Mouse (Mus musculus) left cerebral cortex, postnatal 4 days (tissue): Measurements from ENCODE around the gene Plxnb1. TPM values are rescaled to one million over a fixed set of nuclear protein-coding genes. Genes with fewer than 3 reads are reported as not detected.

Source experiments
- DNase-seq: peaks from one replicate; pipeline ENCODE4 v3.0.0-alpha.2; 2022
- intact Hi-C: fragments of 180-260 bp; cut with DNase I; formaldehyde crosslinking; loops from one replicate; pipeline ENCODE4 v1.15.1; 2025
- total RNA-seq, 2 experiments: library from RNA; stranded (reverse); gene quantifications; 2 replicates each; pipeline ENCODE4 v1.2.3; 2021

Gene Plxnb1
- total RNA-seq, 2 experiments from 2014 or later, result 90.0 to 105 TPM

DNA sequence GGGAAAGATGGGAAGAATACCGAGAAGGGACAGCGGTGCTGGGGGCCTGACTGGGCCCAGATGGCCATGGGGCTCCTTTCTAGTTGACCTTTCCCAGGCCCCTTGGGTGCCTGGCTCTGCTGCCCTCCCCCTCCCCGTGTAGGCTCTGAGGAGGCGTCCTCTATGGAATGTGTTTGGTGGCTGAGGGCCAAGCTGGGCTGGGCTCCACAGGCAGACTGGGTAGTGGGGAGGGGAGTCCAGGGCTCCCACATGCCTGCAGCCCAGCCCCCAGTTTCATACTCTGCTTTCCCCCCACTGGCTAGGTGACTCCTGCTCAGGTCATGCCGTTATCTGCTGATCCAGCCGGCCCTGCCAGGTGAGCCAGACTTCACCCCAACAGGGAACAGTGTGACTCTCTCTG, 3.8 kb downstream of the Plxnb1 start:
- peak; percentile 66 for DNase-seq

DNA sequence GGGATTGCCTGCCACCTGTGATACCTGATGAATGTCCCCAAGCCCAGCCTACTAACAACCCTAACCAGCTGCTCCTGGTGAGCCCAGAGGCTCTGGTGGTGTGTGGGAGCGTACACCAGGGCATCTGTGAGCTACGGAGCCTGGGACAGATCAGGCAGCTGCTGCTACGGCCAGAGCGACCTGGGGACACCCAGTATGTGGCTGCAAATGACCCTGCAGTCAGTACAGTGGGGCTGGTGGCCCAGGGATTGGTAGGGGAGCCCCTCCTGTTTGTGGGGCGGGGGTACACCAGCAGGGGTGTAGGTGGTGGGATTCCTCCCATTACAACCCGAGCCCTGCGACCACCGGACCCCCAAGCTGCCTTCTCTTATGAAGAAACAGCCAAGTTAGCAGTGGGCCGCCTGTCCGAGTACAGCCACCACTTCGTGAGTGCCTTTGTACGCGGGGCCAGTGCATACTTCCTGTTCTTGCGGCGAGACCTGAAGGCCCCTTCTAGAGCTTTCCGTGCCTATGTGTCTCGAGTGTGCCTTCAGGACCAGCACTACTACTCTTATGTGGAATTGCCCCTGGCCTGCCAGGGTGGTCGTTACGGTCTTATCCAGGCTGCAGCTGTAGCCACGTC, 5.2 kb downstream of the Plxnb1 start:
- DNase-seq, result no peak

More for the DNA sequence above, 3.8 kb downstream of the Plxnb1 start:
- intact Hi-C loops, result no loop called here

DNA sequence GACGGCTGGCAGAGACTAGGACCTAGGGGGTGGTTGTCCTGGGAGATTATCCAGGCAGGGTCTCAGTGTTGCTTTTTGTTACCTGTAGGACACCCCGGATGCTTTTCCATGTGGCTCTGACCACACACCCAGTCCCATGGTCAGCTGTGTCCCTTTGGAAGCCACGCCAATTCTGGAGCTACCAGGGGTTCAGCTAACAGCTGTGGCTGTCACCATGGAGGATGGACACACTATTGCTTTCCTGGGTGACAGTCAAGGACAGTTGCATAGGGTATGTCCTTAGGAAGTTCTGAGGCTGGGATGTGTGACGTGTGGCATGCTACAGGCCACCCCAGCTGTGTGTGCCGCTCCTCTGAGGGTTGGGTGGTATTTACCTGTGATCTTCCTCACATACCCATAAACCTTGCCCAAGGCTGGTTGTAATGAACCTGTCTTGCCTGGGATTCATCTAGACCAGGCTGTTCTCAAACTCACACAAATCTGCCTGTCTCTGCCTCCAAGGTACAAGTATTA, 6.8 kb downstream of the Plxnb1 start:
- intact Hi-C loops, result no loop called here
- no peak for DNase-seq

More for the DNA sequence above, 5.2 kb downstream of the Plxnb1 start:
- intact Hi-C loops, result no loop called here

DNA sequence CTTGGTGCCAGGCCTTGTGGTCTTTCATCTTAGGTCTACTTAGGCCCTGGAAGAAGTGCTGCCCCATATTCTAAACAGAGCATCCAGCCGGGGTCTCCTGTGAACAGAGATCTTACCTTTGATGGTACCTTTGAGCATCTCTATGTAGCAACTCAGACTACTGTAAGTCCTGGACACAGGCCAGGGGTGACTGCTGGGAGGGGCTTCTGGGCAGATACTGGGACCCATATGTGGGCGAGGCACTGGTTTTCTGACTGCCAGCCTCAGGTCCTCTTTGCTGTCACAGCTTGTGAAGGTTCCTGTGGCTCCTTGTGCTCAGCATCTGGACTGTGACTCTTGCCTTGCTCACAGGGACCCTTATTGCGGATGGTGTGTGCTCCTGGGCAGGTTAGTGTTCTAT, 7.4 kb downstream of the Plxnb1 start:
- no peak for DNase-seq
- intact Hi-C loops, result no loop called here

DNA sequence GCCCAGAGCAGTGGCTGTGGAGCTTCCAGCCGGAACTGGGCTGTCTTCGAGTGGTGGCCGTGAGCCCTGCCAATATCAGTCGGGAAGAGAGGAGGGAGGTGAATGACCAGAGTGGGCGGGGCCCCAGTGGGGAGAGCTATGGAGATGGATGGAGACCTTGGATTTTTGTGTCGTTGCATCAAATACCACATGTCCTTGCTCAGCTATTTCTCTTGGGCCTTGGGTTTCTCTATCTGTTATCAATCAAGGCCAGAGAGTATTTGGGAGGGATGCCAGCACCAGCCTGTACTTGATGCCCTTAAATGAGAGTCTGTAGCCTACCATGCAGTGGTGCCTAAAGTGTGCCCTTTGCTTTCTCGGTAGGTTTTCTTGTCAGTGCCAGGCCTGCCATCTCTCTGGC, 8.1 kb downstream of the Plxnb1 start:
- intact Hi-C loops, result no loop called here
- DNase-seq, result no peak

DNA sequence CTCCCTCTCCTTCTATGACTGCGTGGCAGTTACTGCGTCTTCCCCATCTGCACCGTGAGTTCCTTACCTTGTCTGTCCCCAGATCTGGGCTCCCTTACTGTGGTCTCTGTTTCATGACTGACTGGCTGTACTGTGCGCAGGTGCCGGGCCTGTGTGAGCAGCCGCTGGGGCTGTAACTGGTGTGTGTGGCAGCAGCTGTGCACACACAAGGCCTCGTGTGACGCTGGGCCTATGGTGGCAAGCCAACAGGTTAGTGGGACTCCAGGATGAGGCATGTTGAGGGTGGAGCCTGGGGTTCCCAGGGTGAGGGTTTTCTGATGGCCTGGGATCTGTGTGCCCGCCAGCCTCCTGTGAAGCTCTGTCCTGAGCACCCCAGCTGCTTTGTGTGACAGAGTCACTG, 8.9 kb downstream of the Plxnb1 start:
- intact Hi-C loops, result no loop called here
- no peak for DNase-seq

DNA sequence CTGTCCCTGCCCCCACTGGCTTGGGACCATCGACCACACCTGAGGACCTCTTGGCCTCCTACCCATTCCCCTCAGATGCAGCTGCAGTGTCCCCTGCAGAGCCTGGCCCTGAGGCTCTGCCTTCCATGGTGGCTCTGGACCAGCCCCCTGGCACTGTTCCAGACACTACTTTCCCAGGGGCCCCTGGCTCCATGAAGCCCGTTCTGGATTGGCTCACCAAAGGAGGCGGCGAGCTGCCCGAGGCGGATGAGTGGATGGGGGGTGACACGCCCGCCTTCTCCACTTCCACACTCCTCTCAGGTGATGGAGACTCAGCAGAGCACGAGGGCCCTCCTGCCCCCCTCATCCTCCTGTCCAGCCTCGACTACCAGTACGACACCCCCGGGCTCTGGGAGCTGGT, 9.8 kb downstream of the Plxnb1 start:
- intact Hi-C loops, result no loop called here
- peak; percentile 66 for DNase-seq

DNA sequence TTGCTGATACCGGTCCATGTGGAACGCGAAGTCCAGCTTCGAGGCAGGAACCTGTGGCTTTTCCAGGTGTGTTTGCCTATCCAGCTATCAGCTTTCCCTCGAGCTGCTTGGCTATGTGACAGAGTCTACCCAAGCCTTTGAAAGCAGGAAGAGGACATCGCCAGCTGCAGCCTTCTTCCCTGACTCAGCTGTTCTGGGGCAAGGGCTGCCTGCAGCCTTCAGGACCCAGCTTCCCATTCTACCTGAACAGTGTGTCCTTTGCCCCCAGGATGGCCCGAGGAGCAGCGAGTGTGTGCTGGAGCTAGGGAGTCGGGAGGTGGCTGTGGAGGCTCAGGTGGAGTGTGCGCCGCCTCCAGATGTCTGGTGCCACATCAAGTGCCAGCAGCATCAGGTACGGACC, 10.5 kb downstream of the Plxnb1 start:
- DNase-seq, result no peak
- intact Hi-C loops, result no loop called here

DNA sequence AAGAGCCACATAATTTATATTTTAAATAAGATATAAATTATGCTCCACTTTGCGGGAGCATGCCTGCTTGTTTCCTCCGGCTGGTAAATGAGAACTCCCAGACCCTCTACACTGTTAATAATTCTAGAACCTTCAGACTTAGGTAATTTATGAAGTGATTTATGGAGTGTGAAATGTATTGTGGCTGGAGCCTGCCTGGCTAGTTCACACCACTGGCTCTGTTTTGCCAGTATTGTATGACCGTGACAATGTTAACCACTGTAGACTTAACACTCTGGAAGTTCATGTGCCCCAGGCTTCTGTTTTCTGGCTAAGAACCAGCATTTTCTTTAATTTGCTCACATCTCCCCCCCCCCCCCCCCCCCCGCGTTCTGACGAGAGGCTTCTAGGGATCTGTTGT, 12.2 kb downstream of the Plxnb1 start:
- no peak for DNase-seq
- intact Hi-C loops, result no loop called here

DNA sequence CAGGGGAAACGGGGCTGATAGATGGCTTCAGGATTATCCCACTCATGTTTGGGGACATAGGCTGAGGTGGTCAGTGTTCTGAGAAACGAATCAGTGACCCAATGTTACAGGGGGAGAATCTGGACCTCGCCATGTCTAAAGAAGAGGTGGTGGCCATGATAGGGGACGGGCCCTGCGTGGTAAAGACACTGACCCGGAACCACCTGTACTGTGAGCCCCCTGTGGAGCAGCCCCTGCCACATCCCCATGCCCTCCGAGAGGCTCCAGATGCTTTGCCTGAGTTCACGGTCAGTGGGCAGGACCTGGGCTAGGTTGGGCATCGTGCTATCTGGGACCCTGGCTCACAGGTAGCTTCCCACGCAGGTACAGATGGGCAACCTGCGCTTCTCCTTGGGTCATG, 15.1 kb downstream of the Plxnb1 start:
- DNase-seq, result no peak
- intact Hi-C loops, result no loop called here

DNA sequence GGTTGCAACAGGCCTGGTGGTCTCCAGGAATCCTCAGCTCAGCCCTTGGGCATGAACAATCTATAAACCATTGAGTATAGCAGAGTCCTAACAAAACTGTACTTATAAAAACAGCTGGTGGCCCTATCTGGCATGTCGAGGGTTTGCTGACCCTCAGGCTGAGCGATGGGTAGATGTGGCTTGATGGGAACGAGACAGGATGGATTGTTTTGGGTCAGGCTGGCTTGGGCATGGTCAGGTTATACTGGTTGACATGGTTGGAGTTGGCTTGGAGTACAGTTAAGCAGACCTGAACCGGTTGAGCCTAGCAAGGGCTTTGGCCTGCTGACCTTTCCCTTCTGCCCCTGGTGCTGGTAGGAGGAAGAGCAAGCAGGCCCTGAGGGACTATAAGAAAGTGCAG, 15.9 kb downstream of the Plxnb1 start:
- DNase-seq, result no peak
- intact Hi-C loops, result no loop called here

DNA sequence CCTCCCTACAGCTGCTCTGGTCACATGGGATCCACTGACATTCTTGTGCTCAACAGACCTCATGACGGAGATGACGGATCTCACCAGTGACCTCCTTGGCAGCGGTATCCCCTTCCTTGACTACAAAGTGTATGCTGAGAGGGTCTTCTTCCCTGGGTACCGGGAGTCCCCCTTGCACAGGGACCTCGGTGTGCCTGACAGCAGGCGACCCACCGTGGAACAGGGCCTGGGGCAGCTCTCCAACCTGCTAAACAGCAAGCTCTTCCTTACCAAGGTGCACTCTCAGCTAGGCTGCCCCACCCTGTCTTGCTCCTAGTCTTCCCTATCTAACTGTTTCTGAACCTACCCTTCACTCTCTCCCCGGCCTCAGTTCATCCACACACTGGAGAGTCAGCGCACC, 16.4 kb downstream of the Plxnb1 start:
- intact Hi-C loops, result no loop called here
- no peak for DNase-seq

DNA sequence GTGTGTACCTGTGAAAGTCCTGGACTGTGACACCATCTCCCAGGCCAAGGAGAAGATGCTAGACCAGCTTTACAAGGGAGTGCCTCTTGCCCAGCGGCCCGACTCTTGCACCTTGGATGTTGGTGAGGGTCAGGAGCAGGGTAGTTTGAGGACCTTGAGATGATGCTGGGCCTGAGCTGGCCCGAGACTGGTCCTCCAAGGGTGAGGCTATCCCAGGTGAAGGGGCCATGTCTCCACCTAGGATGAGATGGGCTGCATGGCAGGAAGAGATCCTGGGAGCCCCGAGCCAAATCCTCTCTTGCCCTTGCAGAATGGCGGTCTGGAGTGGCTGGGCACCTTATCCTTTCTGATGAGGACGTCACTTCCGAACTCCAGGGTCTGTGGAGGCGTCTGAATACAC, 18.1 kb downstream of the Plxnb1 start:
- DNase-seq, result no peak
- intact Hi-C loops, result no loop called here

DNA sequence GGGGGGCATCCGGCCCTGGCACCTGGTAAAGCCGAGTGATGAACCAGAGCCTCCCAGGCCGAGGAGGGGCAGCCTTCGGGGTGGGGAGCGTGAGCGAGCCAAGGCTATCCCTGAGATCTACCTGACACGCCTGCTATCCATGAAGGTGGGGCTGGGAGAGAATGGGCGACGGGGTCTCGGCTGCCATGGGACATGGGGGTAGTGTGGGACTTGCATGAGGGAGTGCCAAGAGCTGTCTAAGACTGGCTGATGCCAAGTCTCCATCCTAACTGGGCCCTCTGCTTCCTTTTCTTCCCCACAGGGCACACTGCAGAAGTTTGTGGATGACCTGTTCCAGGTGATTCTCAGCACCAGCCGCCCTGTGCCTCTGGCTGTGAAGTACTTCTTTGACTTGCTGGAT, 19.1 kb downstream of the Plxnb1 start:
- DNase-seq, result no peak
- intact Hi-C loops, result no loop called here

DNA sequence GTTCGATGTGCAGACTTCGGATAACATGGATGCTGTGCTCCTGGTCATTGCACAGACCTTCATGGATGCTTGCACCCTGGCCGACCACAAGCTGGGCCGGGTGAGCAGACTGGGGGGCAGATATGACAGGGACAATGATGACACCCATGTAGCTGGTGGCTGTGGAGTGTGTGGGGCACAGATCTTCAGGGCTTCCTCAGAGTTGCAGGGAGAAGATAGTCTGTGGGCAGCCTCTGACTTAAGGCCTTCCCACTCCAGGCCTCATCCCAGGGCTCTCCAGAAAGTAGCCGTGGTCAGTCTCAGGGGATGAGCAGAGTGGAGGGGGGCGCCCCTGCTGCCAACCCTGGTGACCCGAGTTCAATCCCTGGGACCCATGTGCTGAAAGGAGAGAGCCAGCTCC, 19.7 kb downstream of the Plxnb1 start:
- intact Hi-C loops, result no loop called here
- no peak for DNase-seq

DNA sequence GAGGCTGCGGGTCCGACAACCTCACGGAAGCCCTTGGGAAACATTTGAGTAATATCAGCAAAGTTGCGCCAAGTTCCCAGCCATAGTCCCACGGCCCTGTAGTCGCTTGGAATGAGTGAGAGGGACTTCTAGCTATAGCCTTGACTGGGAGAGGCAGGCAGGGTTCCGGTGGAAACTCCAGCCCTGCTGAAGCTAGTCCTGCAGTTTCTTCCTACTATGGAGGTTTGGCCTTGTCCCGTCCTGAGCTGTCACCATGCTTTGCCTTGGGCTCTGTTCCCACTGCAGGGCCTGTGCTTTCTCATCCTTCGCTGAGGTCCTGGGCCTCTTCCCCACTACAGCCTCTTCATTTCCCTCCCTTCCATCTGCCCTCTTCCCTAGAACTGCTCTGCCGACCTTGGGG, 21.0 kb downstream of the Plxnb1 start:
- intact Hi-C loops, result no loop called here
- DNase-seq, result no peak

DNA sequence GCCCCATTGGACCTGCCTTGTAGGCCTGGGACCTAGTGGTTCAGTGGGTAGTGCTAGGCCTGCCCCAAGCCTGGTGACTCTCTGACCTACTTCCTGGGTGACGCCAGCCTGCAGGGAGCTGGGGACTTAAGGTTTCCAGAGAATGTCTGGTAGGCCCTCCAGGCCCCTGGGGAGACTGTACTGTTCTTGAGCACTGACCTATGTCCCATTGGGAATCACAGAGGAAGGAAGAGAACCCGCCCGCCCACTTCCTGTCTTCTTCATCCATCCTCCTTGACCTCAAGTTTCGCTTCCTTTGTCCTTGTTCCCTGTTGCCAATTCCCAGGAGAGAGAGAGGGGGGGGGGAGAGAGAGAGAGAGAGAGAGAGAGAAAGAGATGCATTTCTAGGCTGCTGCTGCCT, 22.9 kb downstream of the Plxnb1 start:
- intact Hi-C loops, result no loop called here
- no peak for DNase-seq

DNA sequence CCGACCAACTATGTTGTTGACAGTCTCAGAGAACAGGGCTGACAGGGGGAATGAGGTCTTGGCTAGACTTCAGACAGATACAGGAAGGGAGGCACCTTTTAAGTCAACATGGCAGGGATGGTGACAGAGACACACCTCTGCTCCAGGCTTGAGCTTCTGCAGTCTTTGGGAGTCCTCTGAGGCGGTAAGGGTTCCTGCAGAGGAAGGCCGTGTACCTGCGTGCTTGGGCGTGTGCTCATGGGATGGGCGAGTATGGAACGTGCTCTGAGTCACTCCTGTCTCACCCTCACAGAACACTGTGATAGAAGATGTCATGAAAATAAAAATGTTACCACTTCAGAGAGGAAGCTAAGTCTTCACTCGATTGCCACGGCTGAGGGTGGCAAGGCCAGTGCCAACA, 24.4 kb downstream of the Plxnb1 start:
- no peak for DNase-seq
- intact Hi-C loops, result no loop called here

DNA sequence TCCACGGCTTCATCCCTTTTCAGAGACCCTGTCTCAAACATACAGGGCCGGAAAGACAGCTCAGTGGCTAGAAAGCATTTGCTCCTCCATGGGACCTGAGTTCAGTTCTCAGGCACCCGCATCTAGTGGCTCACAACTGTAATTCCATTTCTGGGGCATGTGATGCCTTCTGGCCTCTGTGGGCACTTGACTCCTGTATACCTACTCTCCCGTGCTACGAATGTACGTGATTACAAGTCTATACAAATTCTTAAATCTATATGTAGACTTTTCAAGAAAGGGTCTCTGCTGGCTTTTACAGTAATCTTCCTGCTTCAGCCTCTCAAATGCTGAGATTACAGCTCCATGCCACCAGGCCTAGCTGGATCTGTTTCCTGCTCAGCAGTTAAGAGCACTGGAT, 25.8 kb downstream of the Plxnb1 start:
- no peak for DNase-seq
- intact Hi-C loops, result loop anchor here (5.0 kb wide), 1 partner anchor 34 kb away; no protein-coding TSS in a partner anchor

DNA sequence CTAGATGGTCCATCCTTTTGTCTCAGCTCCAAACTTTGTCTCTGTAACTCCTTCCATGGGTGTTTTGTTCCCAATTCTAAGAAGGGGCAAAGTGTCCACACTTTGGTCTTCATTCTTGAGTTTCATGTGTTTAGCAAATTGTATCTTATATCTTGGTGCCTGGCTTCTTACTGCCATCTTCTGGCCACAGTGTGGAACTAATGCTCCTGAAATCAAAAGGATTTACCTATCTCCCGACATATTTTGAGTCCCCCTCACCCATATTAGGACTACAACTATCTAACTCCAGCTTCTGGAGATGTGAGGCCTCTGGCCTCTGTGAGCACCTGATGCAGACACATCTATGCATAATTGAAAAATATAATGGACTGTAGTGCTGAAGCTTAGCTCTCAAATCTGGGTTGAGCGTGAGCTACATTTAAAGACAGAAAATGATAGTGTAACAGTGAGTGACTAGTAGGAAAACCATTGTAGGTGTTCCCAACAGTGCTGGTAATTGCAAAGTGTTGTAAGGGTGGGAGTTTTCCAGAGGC, 27.4 kb downstream of the Plxnb1 start:
- intact Hi-C loops, result loop anchor here (5.0 kb wide), 1 partner anchor 35 kb away; no protein-coding TSS in a partner anchor
- DNase-seq, result no peak

DNA sequence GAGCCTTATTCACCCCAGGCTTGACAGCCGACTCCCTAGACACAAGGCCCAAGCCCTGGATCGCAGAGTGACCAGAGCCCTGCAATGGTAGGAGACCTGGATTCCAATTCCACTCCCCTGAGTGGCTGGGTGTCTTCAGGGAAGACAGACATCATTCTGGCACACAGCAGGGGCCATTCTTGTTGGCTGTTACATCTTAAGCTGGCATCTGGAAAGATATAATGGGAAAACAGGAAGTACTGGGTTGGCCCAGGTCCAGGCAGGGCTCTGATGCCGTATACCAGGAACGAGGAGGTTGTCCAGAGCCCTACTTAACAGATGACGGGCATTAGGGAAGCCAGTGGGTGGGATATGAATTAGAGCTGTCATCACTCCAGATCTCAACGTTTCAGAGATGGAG, 28.1 kb downstream of the Plxnb1 start:
- DNase-seq, result peak; percentile 41
- intact Hi-C loops, result loop anchor here (5.0 kb wide), 1 partner anchor 36 kb away; no protein-coding TSS in a partner anchor

DNA sequence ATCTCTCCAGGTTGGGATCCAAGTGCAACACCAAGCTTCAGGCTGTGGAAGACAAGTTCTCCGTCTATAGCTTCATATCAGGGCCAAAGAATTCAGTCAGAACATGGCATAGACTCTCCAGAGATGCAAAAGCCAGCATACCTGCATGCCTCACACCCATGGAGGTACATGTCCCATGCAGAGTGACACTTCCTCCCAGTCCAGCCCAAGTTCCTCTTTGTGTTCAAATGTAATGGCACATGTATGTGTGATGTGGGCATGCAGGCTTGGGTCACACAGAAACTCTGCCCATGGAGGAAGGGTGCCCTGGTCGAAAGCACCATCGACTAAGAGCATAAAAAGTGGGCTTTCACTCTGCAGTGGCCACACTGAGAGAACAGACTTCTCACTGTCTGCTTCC, 29.0 kb downstream of the Plxnb1 start:
- intact Hi-C loops, result loop anchor here (5.0 kb wide), 1 partner anchor 37 kb away; no protein-coding TSS in a partner anchor

DNA sequence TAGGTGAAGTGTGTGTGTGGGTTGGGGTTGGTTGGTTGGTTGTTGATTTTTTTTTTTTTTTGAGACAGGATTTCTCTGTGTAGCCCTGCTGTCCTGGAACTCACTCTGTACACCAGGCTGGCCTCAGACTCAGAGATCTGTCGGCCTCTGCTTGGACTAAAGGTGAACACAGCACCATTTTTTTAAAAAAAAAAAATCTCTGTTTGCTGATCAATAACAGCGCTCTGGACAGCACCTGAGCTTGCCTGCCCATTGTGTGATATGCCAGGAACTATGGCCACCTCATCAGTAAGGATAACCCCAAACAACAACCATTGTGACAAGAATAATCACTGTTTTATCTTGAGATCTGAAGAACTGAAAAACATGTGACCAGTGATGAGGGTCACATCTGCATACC, 29.9 kb downstream of the Plxnb1 start:
- intact Hi-C loops, result no loop called here
- no peak for DNase-seq

More for the DNA sequence above, 29.0 kb downstream of the Plxnb1 start:
- DNase-seq, result no peak
